Mouse (Mus musculus): ENCODE results near the gene Sprr2e. TPM values are rescaled to one million over a fixed set of nuclear protein-coding genes. Genes with fewer than 3 reads are reported as not detected.

Gene Sprr2e
- not detected in 2 replicates for polyA plus RNA-seq (2014; fragmentation: Nextera tagmentation; extraction: Ambion mirVana)

DNA sequence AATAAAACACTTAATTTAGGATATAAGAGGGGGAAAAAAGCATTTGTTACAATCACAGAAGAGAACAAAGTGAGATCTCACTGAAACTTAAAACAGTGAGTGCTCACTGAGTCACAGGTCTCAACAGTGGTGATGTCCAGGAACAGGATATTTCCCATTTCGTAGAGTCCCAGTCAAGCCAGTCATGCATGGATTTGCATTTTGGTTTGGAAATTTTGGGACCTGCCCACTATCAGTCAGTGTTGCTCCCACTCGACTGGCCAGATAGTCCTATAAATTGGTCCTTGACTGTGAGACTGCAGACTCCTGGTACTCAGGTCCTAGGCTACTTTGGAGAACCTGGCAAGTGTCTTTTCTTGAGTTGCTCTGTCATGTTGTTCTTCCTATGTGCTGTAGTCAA, at the start of gene Sprr2e:
Gene Sprr2e (plus strand): TSS at position 301 of the 400 bp plus-strand sequence.
- no peaks in the 10 kb centered on the region for H3K9me3 ChIP-seq (ENCODE audit: control insufficient read depth, low read length)
- no peak for ATAC-seq (ENCODE audit: insufficient number of reproducible peaks, insufficient read depth, low FRiP score, low read depth)
- H3K27ac ChIP-seq (replicated peaks in 1 of 2; ENCODE audit: control insufficient read depth in 1 of 2, insufficient read depth in 1 of 2, low read depth in 2 of 2, low read length in 2 of 2): no peak within 1 kb of the TSS
- H3K36me3 ChIP-seq (ENCODE audit: control insufficient read depth, insufficient read depth, low read length): no peaks in the 10 kb centered on the region
- no peak within 1 kb of the TSS for H3K4me2 ChIP-seq (ENCODE audit: low read length)
- H3K4me3 ChIP-seq (ENCODE audit: control insufficient read depth in 1 of 2, insufficient read depth in 1 of 2, low read depth in 1 of 2, low read length in 2 of 2): no peak within 1 kb of the TSS
- H3K4me1 ChIP-seq (ENCODE audit: control insufficient read depth in 2 of 2, insufficient read depth in 2 of 2, low read length in 2 of 2): no peaks in the 10 kb centered on the region
- 78% methylated on average over 2 of the region's 2 CpGs for WGBS
- no peaks in the 10 kb centered on the region for H3K27me3 ChIP-seq (ENCODE audit: control insufficient read depth, insufficient read depth, low read length)
- no peak within 1 kb of the TSS for H3K9ac ChIP-seq (ENCODE audit: low read length)

DNA sequence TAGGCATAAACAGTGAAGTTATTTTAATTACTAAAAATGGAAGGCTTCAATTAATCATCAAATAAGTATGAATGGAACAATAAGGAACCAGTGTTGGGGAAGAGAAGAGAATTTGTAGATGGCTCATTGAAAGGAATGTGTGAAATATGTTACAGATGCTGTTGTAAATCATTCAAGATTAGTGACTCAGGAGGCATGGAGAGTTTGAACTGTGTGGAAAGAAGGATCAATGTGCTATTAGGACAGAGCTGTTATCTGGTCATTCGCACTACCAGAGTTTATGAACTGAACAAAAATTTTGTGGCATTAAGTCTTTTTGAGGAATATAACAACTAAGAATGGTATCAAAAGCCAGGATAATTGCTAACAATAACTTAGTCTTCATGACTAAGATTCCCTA, 44.5 kb upstream of the Sprr2e start:
- Histone ChIP-seq H3K4me2 (ENCODE audit: low read length) (no peak overlapping the region), H3K9me3 (ENCODE audit: control insufficient read depth, low read length) (no peaks in the 10 kb centered on the region), H3K9ac (ENCODE audit: low read length) (no peak overlapping the region), H3K4me3 (ENCODE audit: control insufficient read depth in 1 of 2, insufficient read depth in 1 of 2, low read depth in 1 of 2, low read length in 2 of 2) (no peak overlapping the region), H3K27ac (replicated peaks in 1 of 2; ENCODE audit: control insufficient read depth in 1 of 2, insufficient read depth in 1 of 2, low read depth in 2 of 2, low read length in 2 of 2) (no peak overlapping the region), H3K36me3 (ENCODE audit: control insufficient read depth, insufficient read depth, low read length) (no peaks in the 10 kb centered on the region), H3K27me3 (ENCODE audit: control insufficient read depth, insufficient read depth, low read length) (no peaks in the 10 kb centered on the region), H3K4me1 (ENCODE audit: control insufficient read depth in 2 of 2, insufficient read depth in 2 of 2, low read length in 2 of 2) (no peaks in the 10 kb centered on the region)
- ATAC-seq (ENCODE audit: insufficient number of reproducible peaks, insufficient read depth, low FRiP score, low read depth): no peak
- 79% methylated on average over 1 of the region's 1 CpGs for WGBS

DNA sequence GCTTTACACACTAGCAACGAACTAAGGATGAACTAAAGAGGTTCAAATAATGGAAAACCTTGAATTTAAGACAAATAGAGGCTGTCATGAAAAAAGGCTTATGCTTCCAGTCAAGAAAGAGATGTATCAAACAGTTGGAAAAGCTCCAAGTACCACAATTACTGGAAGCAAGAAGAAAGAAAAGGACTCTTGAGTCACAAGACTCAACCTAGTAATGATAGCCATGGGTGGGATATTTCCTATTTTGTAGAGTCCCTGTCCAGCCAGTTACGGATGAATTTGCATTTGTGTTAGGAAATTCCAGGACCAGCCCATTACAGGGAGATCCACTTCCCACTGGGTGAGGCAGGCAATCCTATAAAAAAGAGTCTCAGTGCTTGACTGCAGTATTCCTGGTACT, 35.6 kb upstream of the Sprr2e start, which contains the start of gene Sprr2b:
Gene Sprr2b (plus strand): TSS at position 301 of the 400 bp plus-strand sequence.
- H3K27me3 ChIP-seq (ENCODE audit: control insufficient read depth, insufficient read depth, low read length): no peaks in the 10 kb centered on the region
- WGBS: 57% methylated on average over 2 of the region's 2 CpGs
- no peaks in the 10 kb centered on the region for H3K4me1 ChIP-seq (ENCODE audit: control insufficient read depth in 2 of 2, insufficient read depth in 2 of 2, low read length in 2 of 2)
- H3K4me2 ChIP-seq (ENCODE audit: low read length): no peak within 1 kb of the TSS
- H3K27ac ChIP-seq (replicated peaks in 1 of 2; ENCODE audit: control insufficient read depth in 1 of 2, insufficient read depth in 1 of 2, low read depth in 2 of 2, low read length in 2 of 2): no peak within 1 kb of the TSS
- H3K9me3 ChIP-seq (ENCODE audit: control insufficient read depth, low read length): no peaks in the 10 kb centered on the region
- no peaks in the 10 kb centered on the region for H3K36me3 ChIP-seq (ENCODE audit: control insufficient read depth, insufficient read depth, low read length)
- no peak for ATAC-seq (ENCODE audit: insufficient number of reproducible peaks, insufficient read depth, low FRiP score, low read depth)
- H3K9ac ChIP-seq (ENCODE audit: low read length): no peak within 1 kb of the TSS
- H3K4me3 ChIP-seq (ENCODE audit: control insufficient read depth in 1 of 2, insufficient read depth in 1 of 2, low read depth in 1 of 2, low read length in 2 of 2): no peak within 1 kb of the TSS

GRCm38 (mm10) chr3:92317384-92317783, 34.6 kb upstream of the Sprr2e start:
- 73% methylated on average over 2 of the region's 2 CpGs for WGBS

GRCm38 (mm10) chr3:92336278-92336677, 15.7 kb upstream of the Sprr2e start:
- Histone ChIP-seq H3K9me3 (ENCODE audit: control insufficient read depth, low read length) (no peaks in the 10 kb centered on the region), H3K4me3 (ENCODE audit: control insufficient read depth in 1 of 2, insufficient read depth in 1 of 2, low read depth in 1 of 2, low read length in 2 of 2) (no peak overlapping the region), H3K27ac (replicated peaks in 1 of 2; ENCODE audit: control insufficient read depth in 1 of 2, insufficient read depth in 1 of 2, low read depth in 2 of 2, low read length in 2 of 2) (no peak overlapping the region), H3K4me2 (ENCODE audit: low read length) (no peak overlapping the region), H3K27me3 (ENCODE audit: control insufficient read depth, insufficient read depth, low read length) (no peaks in the 10 kb centered on the region), H3K9ac (ENCODE audit: low read length) (no peak overlapping the region), H3K4me1 (ENCODE audit: control insufficient read depth in 2 of 2, insufficient read depth in 2 of 2, low read length in 2 of 2) (no peaks in the 10 kb centered on the region), H3K36me3 (ENCODE audit: control insufficient read depth, insufficient read depth, low read length) (no peaks in the 10 kb centered on the region)
- 82% methylated on average over 1 of the region's 1 CpGs for WGBS
- no peak for ATAC-seq (ENCODE audit: insufficient number of reproducible peaks, insufficient read depth, low FRiP score, low read depth)

More at GRCm38 (mm10) chr3:92317384-92317783, 34.6 kb upstream of the Sprr2e start:
- Histone ChIP-seq H3K9ac (ENCODE audit: low read length) (no peak overlapping the region), H3K4me1 (ENCODE audit: control insufficient read depth in 2 of 2, insufficient read depth in 2 of 2, low read length in 2 of 2) (no peaks in the 10 kb centered on the region), H3K4me3 (ENCODE audit: control insufficient read depth in 1 of 2, insufficient read depth in 1 of 2, low read depth in 1 of 2, low read length in 2 of 2) (no peak overlapping the region), H3K4me2 (ENCODE audit: low read length) (no peak overlapping the region), H3K9me3 (ENCODE audit: control insufficient read depth, low read length) (no peaks in the 10 kb centered on the region), H3K27me3 (ENCODE audit: control insufficient read depth, insufficient read depth, low read length) (no peaks in the 10 kb centered on the region), H3K27ac (replicated peaks in 1 of 2; ENCODE audit: control insufficient read depth in 1 of 2, insufficient read depth in 1 of 2, low read depth in 2 of 2, low read length in 2 of 2) (no peak overlapping the region), H3K36me3 (ENCODE audit: control insufficient read depth, insufficient read depth, low read length) (no peaks in the 10 kb centered on the region)
- no peak for ATAC-seq (ENCODE audit: insufficient number of reproducible peaks, insufficient read depth, low FRiP score, low read depth)

- H3K36me3 ChIP-seq (ENCODE audit: control insufficient read depth, insufficient read depth, low read length): no peaks in the 10 kb centered on the region
- H3K4me2 ChIP-seq (ENCODE audit: low read length): no peak within 1 kb of the TSS
- H3K27ac ChIP-seq (replicated peaks in 1 of 2; ENCODE audit: control insufficient read depth in 1 of 2, insufficient read depth in 1 of 2, low read depth in 2 of 2, low read length in 2 of 2): no peak within 1 kb of the TSS
- no peak within 1 kb of the TSS for H3K4me3 ChIP-seq (ENCODE audit: control insufficient read depth in 1 of 2, insufficient read depth in 1 of 2, low read depth in 1 of 2, low read length in 2 of 2)
- no peak within 1 kb of the TSS for H3K9ac ChIP-seq (ENCODE audit: low read length)
- 88% methylated on average over 5 of the region's 5 CpGs for WGBS
- H3K27me3 ChIP-seq (ENCODE audit: control insufficient read depth, insufficient read depth, low read length): no peaks in the 10 kb centered on the region
- H3K4me1 ChIP-seq (ENCODE audit: control insufficient read depth in 2 of 2, insufficient read depth in 2 of 2, low read length in 2 of 2): no peaks in the 10 kb centered on the region
- ATAC-seq (ENCODE audit: insufficient number of reproducible peaks, insufficient read depth, low FRiP score, low read depth): no peak
- no peaks in the 10 kb centered on the region for H3K9me3 ChIP-seq (ENCODE audit: control insufficient read depth, low read length)
Observed at GRCm38 (mm10) chr3:92338840-92339239, 13.1 kb upstream of the Sprr2e start, which contains the start of gene Sprr2d. TSS of gene Sprr2d (plus strand) at chr3:92339140.

DNA sequence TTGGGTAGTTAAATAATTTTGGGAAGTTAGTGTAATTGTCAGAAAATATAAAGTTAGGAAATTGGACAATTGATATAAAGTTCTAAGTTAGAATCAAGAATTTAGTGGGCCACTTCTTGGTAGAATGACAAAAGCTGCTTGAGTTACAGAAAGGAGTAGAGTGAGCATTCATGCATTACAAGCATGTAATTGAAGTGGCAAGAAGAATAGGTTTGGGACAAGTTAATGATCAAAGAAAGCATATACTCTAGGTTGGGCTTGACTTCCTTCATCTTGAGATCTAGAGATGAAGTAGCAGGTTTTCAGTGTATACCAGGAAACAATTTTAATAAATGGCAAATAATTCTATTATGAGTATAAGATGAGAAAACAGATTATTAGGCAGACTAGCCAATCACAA, 9.7 kb downstream of the Sprr2e start:
- Histone ChIP-seq H3K4me3 (ENCODE audit: control insufficient read depth in 1 of 2, insufficient read depth in 1 of 2, low read depth in 1 of 2, low read length in 2 of 2) (no peak overlapping the region), H3K27me3 (ENCODE audit: control insufficient read depth, insufficient read depth, low read length) (no peaks in the 10 kb centered on the region), H3K36me3 (ENCODE audit: control insufficient read depth, insufficient read depth, low read length) (no peaks in the 10 kb centered on the region), H3K9ac (ENCODE audit: low read length) (no peak overlapping the region), H3K9me3 (ENCODE audit: control insufficient read depth, low read length) (0 out of 2 replicates have a peak, but pooled peaks cover 6% of the 10 kb centered on the region), H3K4me1 (ENCODE audit: control insufficient read depth in 2 of 2, insufficient read depth in 2 of 2, low read length in 2 of 2) (no peaks in the 10 kb centered on the region), H3K27ac (replicated peaks in 1 of 2; ENCODE audit: control insufficient read depth in 1 of 2, insufficient read depth in 1 of 2, low read depth in 2 of 2, low read length in 2 of 2) (no peak overlapping the region), H3K4me2 (ENCODE audit: low read length) (no peak overlapping the region)
- no peak for ATAC-seq (ENCODE audit: insufficient number of reproducible peaks, insufficient read depth, low FRiP score, low read depth)

GRCm38 (mm10) chr3:92364887-92365286, 12.9 kb downstream of the Sprr2e start, which contains the start of gene Sprr2f:
TSS of gene Sprr2f (plus strand) at chr3:92365187.
- H3K4me3 ChIP-seq (ENCODE audit: control insufficient read depth in 1 of 2, insufficient read depth in 1 of 2, low read depth in 1 of 2, low read length in 2 of 2): no peak within 1 kb of the TSS
- H3K9ac ChIP-seq (ENCODE audit: low read length): no peak within 1 kb of the TSS
- ATAC-seq (ENCODE audit: insufficient number of reproducible peaks, insufficient read depth, low FRiP score, low read depth): no peak
- H3K4me2 ChIP-seq (ENCODE audit: low read length): no peak within 1 kb of the TSS
- WGBS: 51% methylated on average over 3 of the region's 3 CpGs
- H3K9me3 ChIP-seq (ENCODE audit: control insufficient read depth, low read length): no peaks in the 10 kb centered on the region
- no peaks in the 10 kb centered on the region for H3K4me1 ChIP-seq (ENCODE audit: control insufficient read depth in 2 of 2, insufficient read depth in 2 of 2, low read length in 2 of 2)
- H3K27ac ChIP-seq (replicated peaks in 1 of 2; ENCODE audit: control insufficient read depth in 1 of 2, insufficient read depth in 1 of 2, low read depth in 2 of 2, low read length in 2 of 2): no peak within 1 kb of the TSS
- H3K27me3 ChIP-seq (ENCODE audit: control insufficient read depth, insufficient read depth, low read length): no peaks in the 10 kb centered on the region
- no peaks in the 10 kb centered on the region for H3K36me3 ChIP-seq (ENCODE audit: control insufficient read depth, insufficient read depth, low read length)

Data from heart, embryonic 14.5 days (tissue).